Mouse (Mus musculus): Measurements from ENCODE around the gene Ptprt. TPM values are rescaled to one million over a fixed set of nuclear protein-coding genes. Genes with fewer than 3 reads are reported as not detected.

Ptprt gene
- polyA plus RNA-seq, 1 experiment from 2014 or later, result 1.8 TPM

GRCm38 (mm10) chr2:161634084-161634483 is 1026.9 kb downstream of the Ptprt start:
- no peak overlapping the region for H3K4me3 ChIP-seq (ENCODE audit: low read depth, low read length)
- H3K27ac ChIP-seq (ENCODE audit: low read depth, low read length), result no peak overlapping the region
- no peaks in the 10 kb centered on the region for H3K4me1 ChIP-seq (replicated peaks; ENCODE audit: control insufficient read depth, insufficient read depth, low read length)
- no peaks in the 10 kb centered on the region for H3K27me3 ChIP-seq (ENCODE audit: control insufficient read depth, insufficient read depth, low read length)
- no peak for ATAC-seq (replicated peaks; ENCODE audit: low FRiP score)
- 98% methylated on average over 2 of the region's 2 CpGs for WGBS
- H3K4me2 ChIP-seq (ENCODE audit: low read depth, low read length, severe bottlenecking), result no peak overlapping the region
- no peaks in the 10 kb centered on the region for H3K9me3 ChIP-seq (ENCODE audit: control insufficient read depth, low read length)
- DNase-seq (ENCODE audit: low spot score), result no peak
- H3K36me3 ChIP-seq (ENCODE audit: control insufficient read depth, insufficient read depth, low read length), result no peaks in the 10 kb centered on the region
- no peak overlapping the region for H3K9ac ChIP-seq (ENCODE audit: low read length)

GRCm38 (mm10) chr2:161625896-161626295 is 1035.1 kb downstream of the Ptprt start:
- Histone ChIP-seq H3K27ac (ENCODE audit: low read depth, low read length) (no peak overlapping the region), H3K4me1 (replicated peaks; ENCODE audit: control insufficient read depth, insufficient read depth, low read length) (no peaks in the 10 kb centered on the region), H3K36me3 (ENCODE audit: control insufficient read depth, insufficient read depth, low read length) (no peaks in the 10 kb centered on the region), H3K9me3 (ENCODE audit: control insufficient read depth, low read length) (no peaks in the 10 kb centered on the region), H3K4me3 (ENCODE audit: low read depth, low read length) (no peak overlapping the region), H3K4me2 (ENCODE audit: low read depth, low read length, severe bottlenecking) (no peak overlapping the region), H3K27me3 (ENCODE audit: control insufficient read depth, insufficient read depth, low read length) (no peaks in the 10 kb centered on the region), H3K9ac (ENCODE audit: low read length) (no peak overlapping the region)
- no peak for DNase-seq (ENCODE audit: low spot score)
- ATAC-seq (replicated peaks; ENCODE audit: low FRiP score), result no peak
- WGBS, result 60% methylated on average over 1 of the region's 1 CpGs

- ATAC-seq (replicated peaks; ENCODE audit: low FRiP score) (no peak), DNase-seq (ENCODE audit: low spot score) (no peak)
- no peaks in the 10 kb centered on the region for H3K4me1 ChIP-seq (replicated peaks; ENCODE audit: control insufficient read depth, insufficient read depth, low read length)
- 80% methylated on average over 4 of the region's 4 CpGs for WGBS
- no peaks in the 10 kb centered on the region for H3K27me3 ChIP-seq (ENCODE audit: control insufficient read depth, insufficient read depth, low read length)
- no peak overlapping the region for H3K4me2 ChIP-seq (ENCODE audit: low read depth, low read length, severe bottlenecking)
- H3K9me3 ChIP-seq (ENCODE audit: control insufficient read depth, low read length), result no peaks in the 10 kb centered on the region
- no peak overlapping the region for H3K9ac ChIP-seq (ENCODE audit: low read length)
- no peaks in the 10 kb centered on the region for H3K36me3 ChIP-seq (ENCODE audit: control insufficient read depth, insufficient read depth, low read length)
- no peak overlapping the region for H3K4me3 ChIP-seq (ENCODE audit: low read depth, low read length)
- H3K27ac ChIP-seq (ENCODE audit: low read depth, low read length), result no peak overlapping the region
Observed at GRCm38 (mm10) chr2:161608401-161608800, 1052.5 kb downstream of the Ptprt start.

GRCm38 (mm10) chr2:161607372-161607771 is 1053.6 kb downstream of the Ptprt start:
- Histone ChIP-seq H3K9me3 (ENCODE audit: control insufficient read depth, low read length) (no peaks in the 10 kb centered on the region), H3K27me3 (ENCODE audit: control insufficient read depth, insufficient read depth, low read length) (no peaks in the 10 kb centered on the region), H3K9ac (ENCODE audit: low read length) (no peak overlapping the region), H3K4me1 (replicated peaks; ENCODE audit: control insufficient read depth, insufficient read depth, low read length) (no peaks in the 10 kb centered on the region), H3K4me2 (ENCODE audit: low read depth, low read length, severe bottlenecking) (no peak overlapping the region), H3K4me3 (ENCODE audit: low read depth, low read length) (no peak overlapping the region), H3K36me3 (ENCODE audit: control insufficient read depth, insufficient read depth, low read length) (no peaks in the 10 kb centered on the region), H3K27ac (ENCODE audit: low read depth, low read length) (no peak overlapping the region)
- DNase-seq (ENCODE audit: low spot score) (no peak), ATAC-seq (replicated peaks; ENCODE audit: low FRiP score) (no peak)
- 84% methylated on average over 4 of the region's 4 CpGs for WGBS

- Histone ChIP-seq H3K36me3 (ENCODE audit: control insufficient read depth, insufficient read depth, low read length) (no peaks in the 10 kb centered on the region), H3K9me3 (ENCODE audit: control insufficient read depth, low read length) (no peaks in the 10 kb centered on the region), H3K4me2 (ENCODE audit: low read depth, low read length, severe bottlenecking) (no peak overlapping the region), H3K27ac (ENCODE audit: low read depth, low read length) (no peak overlapping the region), H3K27me3 (ENCODE audit: control insufficient read depth, insufficient read depth, low read length) (no peaks in the 10 kb centered on the region), H3K4me1 (replicated peaks; ENCODE audit: control insufficient read depth, insufficient read depth, low read length) (no peaks in the 10 kb centered on the region), H3K4me3 (ENCODE audit: low read depth, low read length) (no peak overlapping the region), H3K9ac (ENCODE audit: low read length) (no peak overlapping the region)
- ATAC-seq (replicated peaks; ENCODE audit: low FRiP score) (no peak), DNase-seq (ENCODE audit: low spot score) (no peak)
- WGBS, result 80% methylated on average over 6 of the region's 6 CpGs
Observed at GRCm38 (mm10) chr2:161600206-161600808, 1060.6 kb downstream of the Ptprt start.

- Histone ChIP-seq H3K4me2 (ENCODE audit: low read depth, low read length, severe bottlenecking) (no peak overlapping the region), H3K9me3 (ENCODE audit: control insufficient read depth, low read length) (no peaks in the 10 kb centered on the region), H3K36me3 (ENCODE audit: control insufficient read depth, insufficient read depth, low read length) (no peaks in the 10 kb centered on the region), H3K9ac (ENCODE audit: low read length) (no peak overlapping the region), H3K4me1 (replicated peaks; ENCODE audit: control insufficient read depth, insufficient read depth, low read length) (no peaks in the 10 kb centered on the region), H3K27ac (ENCODE audit: low read depth, low read length) (no peak overlapping the region), H3K4me3 (ENCODE audit: low read depth, low read length) (no peak overlapping the region), H3K27me3 (ENCODE audit: control insufficient read depth, insufficient read depth, low read length) (no peaks in the 10 kb centered on the region)
- ATAC-seq (replicated peaks; ENCODE audit: low FRiP score), result no peak
- DNase-seq (ENCODE audit: low spot score), result no peak
- WGBS, result 87% methylated on average over 7 of the region's 7 CpGs
Observed at GRCm38 (mm10) chr2:161593391-161594152, 1067.4 kb downstream of the Ptprt start.

GRCm38 (mm10) chr2:161574401-161574800 is 1086.5 kb downstream of the Ptprt start:
- no peaks in the 10 kb centered on the region for H3K27me3 ChIP-seq (ENCODE audit: control insufficient read depth, insufficient read depth, low read length)
- no peak overlapping the region for H3K4me2 ChIP-seq (ENCODE audit: low read depth, low read length, severe bottlenecking)
- no peak overlapping the region for H3K4me3 ChIP-seq (ENCODE audit: low read depth, low read length)
- no peaks in the 10 kb centered on the region for H3K36me3 ChIP-seq (ENCODE audit: control insufficient read depth, insufficient read depth, low read length)
- H3K9ac ChIP-seq (ENCODE audit: low read length), result no peak overlapping the region
- H3K4me1 ChIP-seq (replicated peaks; ENCODE audit: control insufficient read depth, insufficient read depth, low read length), result no peaks in the 10 kb centered on the region
- DNase-seq (ENCODE audit: low spot score) (no peak), ATAC-seq (replicated peaks; ENCODE audit: low FRiP score) (no peak)
- no peak overlapping the region for H3K27ac ChIP-seq (ENCODE audit: low read depth, low read length)
- no peaks in the 10 kb centered on the region for H3K9me3 ChIP-seq (ENCODE audit: control insufficient read depth, low read length)

GRCm38 (mm10) chr2:161572201-161572600 is 1088.7 kb downstream of the Ptprt start:
- H3K27me3 ChIP-seq (ENCODE audit: control insufficient read depth, insufficient read depth, low read length), result no peaks in the 10 kb centered on the region
- H3K27ac ChIP-seq (ENCODE audit: low read depth, low read length), result no peak overlapping the region
- DNase-seq (ENCODE audit: low spot score) (no peak), ATAC-seq (replicated peaks; ENCODE audit: low FRiP score) (no peak)
- H3K4me2 ChIP-seq (ENCODE audit: low read depth, low read length, severe bottlenecking), result no peak overlapping the region
- no peaks in the 10 kb centered on the region for H3K36me3 ChIP-seq (ENCODE audit: control insufficient read depth, insufficient read depth, low read length)
- no peak overlapping the region for H3K4me3 ChIP-seq (ENCODE audit: low read depth, low read length)
- no peak overlapping the region for H3K9ac ChIP-seq (ENCODE audit: low read length)
- no peaks in the 10 kb centered on the region for H3K9me3 ChIP-seq (ENCODE audit: control insufficient read depth, low read length)
- H3K4me1 ChIP-seq (replicated peaks; ENCODE audit: control insufficient read depth, insufficient read depth, low read length), result no peaks in the 10 kb centered on the region
